Mouse (Mus musculus) layer of hippocampus, adult 8-10 months (tissue): ENCODE data around the gene Cldn6. TPM values are rescaled to one million over a fixed set of nuclear protein-coding genes. Genes with fewer than 3 reads are reported as not detected.

ENCODE experiments used
- DNase-seq, 2 experiments: peaks; one replicate each; pipeline ENCODE4 v3.0.0; 2022; ENCODE audit warnings: low spot score in 2 of 2
- total RNA-seq, 4 experiments: library from RNA; stranded (reverse); gene quantifications; 2 replicates each; pipeline ENCODE4 v1.2.4; 2022

The Cldn6 gene
- total RNA-seq, 4 experiments from 2014 or later: not detected

GRCm38 (mm10) chr17:23719455-23719854, 40.4 kb downstream of the Cldn6 start:
- no peak for DNase-seq

- no peak for DNase-seq
Observed at GRCm38 (mm10) chr17:23721886-23722285, 42.8 kb downstream of the Cldn6 start.

- no peak for DNase-seq
Observed at GRCm38 (mm10) chr17:23722376-23723125, 43.5 kb downstream of the Cldn6 start, which contains the start of gene 1520401A03Rik. TSS of gene 1520401A03Rik (minus strand) at chr17:23722783.

DNA sequence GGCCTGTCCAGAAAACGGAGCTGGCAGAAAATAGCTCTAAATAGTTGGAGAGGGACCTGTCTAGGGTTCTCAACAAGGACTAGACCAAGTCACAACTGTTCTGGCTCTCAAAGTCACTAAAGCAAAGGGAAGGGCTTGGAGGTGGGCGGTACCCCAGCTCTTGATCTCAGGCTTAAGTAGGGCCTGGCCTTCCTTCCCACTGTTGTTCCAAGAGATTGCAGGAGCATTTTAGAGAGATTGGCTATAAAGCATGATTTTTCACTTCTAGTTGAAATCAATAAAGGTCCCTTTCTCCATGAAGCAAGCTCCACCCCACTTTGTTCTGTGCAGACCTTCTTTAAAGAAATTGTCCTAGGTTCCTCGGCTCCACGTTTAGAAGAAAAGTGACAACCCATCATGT, 46.4 kb downstream of the Cldn6 start:
- no peak for DNase-seq

- peak; percentile 89 to 91 for DNase-seq
Observed at GRCm38 (mm10) chr17:23725999-23726757, 47.1 kb downstream of the Cldn6 start, which contains the start of gene Pkmyt1. TSS of gene Pkmyt1 (plus strand) at chr17:23726336.

GRCm38 (mm10) chr17:23726758-23727142, 47.7 kb downstream of the Cldn6 start:
- DNase-seq: no peak

DNA sequence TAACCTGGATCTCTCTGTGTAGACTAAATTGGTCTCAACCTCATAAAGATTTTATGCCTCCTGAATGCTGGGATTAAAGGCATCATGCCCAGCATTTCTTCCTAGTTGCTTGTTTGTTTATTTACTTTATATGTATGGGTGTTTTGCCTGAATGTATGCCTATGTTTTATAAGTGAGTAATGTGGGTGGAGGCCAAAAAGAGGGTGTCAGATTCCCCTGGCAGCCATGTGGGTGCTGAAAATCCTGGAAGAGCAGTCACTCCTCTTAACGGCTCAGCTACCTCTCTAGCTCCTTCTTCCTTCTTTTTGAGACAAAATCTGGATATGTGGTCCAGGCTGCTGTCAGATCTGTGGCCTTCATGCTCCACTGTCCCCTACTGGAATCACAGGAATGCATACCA, 51.4 kb downstream of the Cldn6 start:
- no peak for DNase-seq

Other genes starting within 250 kb of the Cldn6 start
- gene Vmn2r117, start 199.6 kb upstream of the Cldn6 start, total RNA-seq: not detected
- 1 to 10 TPM; 6.2 to 8.4 (median 7.1) TPM for gene Zfp213, start 115.0 kb upstream of the Cldn6 start, total RNA-seq
- 10 to 100 TPM; 28.9 to 32.6 (median 31.6) TPM for gene Zfp13, start 79.8 kb upstream of the Cldn6 start, total RNA-seq
- gene Zscan10, start 78.4 kb upstream of the Cldn6 start, total RNA-seq: not detected
- gene Mmp25, start 34.0 kb upstream of the Cldn6 start, total RNA-seq: under 1 TPM; 0.19 to 0.34 (median 0.26) TPM
- gene Bicdl2, start 18.7 kb upstream of the Cldn6 start, total RNA-seq: not detected
- gene Hcfc1r1, start 5.7 kb upstream of the Cldn6 start, total RNA-seq: 100 to 1,000 TPM; 104 to 122 (median 108) TPM
- 1 to 10 TPM; 7.0 to 8.6 (median 7.4) TPM for gene Thoc6, start 5.4 kb upstream of the Cldn6 start, total RNA-seq
- gene Tnfrsf12a, start 1.8 kb upstream of the Cldn6 start, total RNA-seq: 1 to 10 TPM; 6.4 to 9.8 (median 7.4) TPM
- under 1 TPM in 1 of 4 experiments, not detected in 3; 0.68 TPM for gene Cldn9, start 4.8 kb downstream of the Cldn6 start, total RNA-seq
- gene 1520401A03Rik, start 43.5 kb downstream of the Cldn6 start, total RNA-seq: under 1 TPM; 0.16 to 0.81 (median 0.32) TPM
- 1 to 10 TPM; 4.3 to 5.2 (median 4.7) TPM for gene Pkmyt1, start 47.1 kb downstream of the Cldn6 start, total RNA-seq
- gene Paqr4, start 61.6 kb downstream of the Cldn6 start, total RNA-seq: 10 to 100 TPM; 53.1 to 56.9 (median 53.6) TPM
- gene Kremen2, start 66.6 kb downstream of the Cldn6 start, total RNA-seq: 1 to 10 TPM in 1 of 4 experiments, under 1 TPM in 3; 0.51 to 1.3 (median 0.68) TPM
- gene Flywch1, start 92.4 kb downstream of the Cldn6 start, total RNA-seq: 100 to 1,000 TPM; 324 to 395 (median 358) TPM
- gene Flywch2, start 106.8 kb downstream of the Cldn6 start, total RNA-seq: 10 to 100 TPM in 2 of 4 experiments, 1 to 10 TPM in 2; 8.1 to 11.7 (median 10.1) TPM
- 100 to 1,000 TPM; 503 to 777 (median 666) TPM for gene Srrm2, start 111.3 kb downstream of the Cldn6 start, total RNA-seq
- 100 to 1,000 TPM; 314 to 381 (median 345) TPM for gene Elob, start 149.9 kb downstream of the Cldn6 start, total RNA-seq
- gene Prss33, start 156.8 kb downstream of the Cldn6 start, total RNA-seq: under 1 TPM in 1 of 4 experiments, not detected in 3; 0.38 TPM
- not detected for gene Prss32, start 164.6 kb downstream of the Cldn6 start, total RNA-seq
- 1 to 10 TPM; 1.8 to 2.3 (median 2.0) TPM for gene Prss41, start 164.9 kb downstream of the Cldn6 start, total RNA-seq
- not detected for gene Prss21, start 188.8 kb downstream of the Cldn6 start, total RNA-seq
- not detected for gene Dcpp1, start 201.6 kb downstream of the Cldn6 start, total RNA-seq
- gene Dcpp2, start 201.6 kb downstream of the Cldn6 start, total RNA-seq: not detected
- not detected for gene Dcpp3, start 238.2 kb downstream of the Cldn6 start, total RNA-seq